Comparison of ENCODE assay signal across 24 mouse cellular contexts in the genomic region with DNA sequence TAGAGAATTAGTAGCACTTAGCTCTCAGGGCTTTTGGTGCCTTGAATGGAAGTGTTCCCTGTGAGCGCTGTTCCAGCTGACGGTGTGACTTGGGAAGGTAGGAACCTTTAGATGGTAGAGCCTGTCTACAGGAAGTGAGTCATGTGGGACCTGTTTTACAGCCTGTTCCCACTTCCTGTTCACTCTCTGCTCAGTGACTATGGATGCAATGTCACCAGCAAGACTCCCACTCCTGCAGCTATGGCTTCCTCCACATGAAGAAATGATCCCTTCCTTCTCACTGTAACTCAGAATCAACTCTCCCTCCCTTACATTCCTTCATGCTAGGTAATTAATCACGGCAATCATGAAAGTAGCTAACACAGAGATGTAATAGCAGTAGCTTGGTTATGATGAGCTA. TPM values are rescaled to one million over a fixed set of nuclear protein-coding genes. Genes with fewer than 3 reads are reported as not detected.
DNase-seq lines count a peak whose midpoint lies in the region; ATAC-seq and TF ChIP-seq lines count a peak whose summit lies in the region.
"Had no signal": no experiment of that assay in that cellular context is flagged by ENCODE, and none has a peak within 500 bp of the region (broad histone marks: within the 10 kb centered on the region; RNA-seq: fewer than 3 reads in every experiment).

No protein-coding gene starts in this region.

- TF ChIP-seq CTCF in CH12.LX (conservative IDR thresholded peaks at IDR 0.05 in 1 of 2, IDR thresholded peaks at IDR 0.05 in 1 of 2; ENCODE audit: low read depth in 2 of 2, low read length in 2 of 2): no peak
- TF ChIP-seq CTCF in embryonic fibroblast, embryonic 13.5 days (IDR thresholded peaks at IDR 0.05; ENCODE audit: borderline replicate concordance, insufficient read depth, low read length): no peak

- 76% methylated on average over 3 of the region's 3 CpGs for WGBS in kidney, embryonic 15.5 days
- 94% methylated on average over 3 of the region's 3 CpGs for WGBS in limb, embryonic 10.5 days

- H3K79me2 ChIP-seq in CH12.LX (replicated peaks; ENCODE audit: control insufficient read depth, extremely low read depth, insufficient read depth, poor library complexity, severe bottlenecking) (no peaks in the 10 kb centered on the region), myocyte (ENCODE audit: control insufficient read depth, insufficient read depth) (peaks cover 4% of the 10 kb centered on the region)

- 0 out of 2 replicates have a peak, but pooled peaks cover 6% of the 10 kb centered on the region for H3K4me1 ChIP-seq in kidney, embryonic 15.5 days
- H3K4me1 ChIP-seq in CH12.LX (ENCODE audit: control insufficient read depth in 1 of 2, insufficient read depth in 2 of 2): peaks cover 4 to 25% of the 10 kb centered on the region in 2 experiments
- peaks cover 22% of the 10 kb centered on the region for H3K4me1 ChIP-seq in embryonic fibroblast, embryonic 13.5 days (ENCODE audit: control insufficient read depth, insufficient read depth, low read length)
- H3K4me1 ChIP-seq in limb, embryonic 10.5 days: peaks cover 12% of the 10 kb centered on the region
- H3K4me1 ChIP-seq: embryonic facial prominence, embryonic 15.5 days; hindbrain, embryonic 15.5 days had no signal

- H3K27me3 ChIP-seq in kidney, embryonic 15.5 days: no peaks in the 10 kb centered on the region
- H3K27me3 ChIP-seq in CH12.LX (replicated peaks) (no peaks in the 10 kb centered on the region), myocyte (ENCODE audit: control insufficient read depth, insufficient read depth, insufficient read length) (no peaks in the 10 kb centered on the region)
- H3K27me3 ChIP-seq in limb, embryonic 10.5 days (ENCODE audit: low read depth, poor library complexity, severe bottlenecking): no peaks in the 10 kb centered on the region
- H3K27me3 ChIP-seq: embryonic facial prominence, embryonic 15.5 days; hindbrain, embryonic 15.5 days; limb, embryonic 13.5 days; liver, embryonic 12.5 days had no signal

- no peak overlapping the region for H3K4me3 ChIP-seq in kidney, embryonic 15.5 days (replicated peaks)
- H3K4me3 ChIP-seq in CH12.LX (replicated peaks in 1 of 3; ENCODE audit: low read depth in 2 of 3, low read length in 2 of 3, poor library complexity in 1 of 3): no peak overlapping the region
- no peak overlapping the region for H3K4me3 ChIP-seq in embryonic fibroblast, embryonic 13.5 days (ENCODE audit: insufficient read depth, low read length)
- no peak overlapping the region for H3K4me3 ChIP-seq in myocyte
- no peak overlapping the region for H3K4me3 ChIP-seq in limb, embryonic 10.5 days
- H3K4me3 ChIP-seq: embryonic facial prominence, embryonic 15.5 days; heart, embryonic 10.5 days; hindbrain, embryonic 15.5 days; limb, embryonic 13.5 days; liver, embryonic 12.5 days had no signal

- no peak overlapping the region for H3K9ac ChIP-seq in kidney, embryonic 15.5 days
- no peak overlapping the region for H3K9ac ChIP-seq in CH12.LX (ENCODE audit: insufficient read depth, low read depth)
- H3K9ac ChIP-seq: embryonic facial prominence, embryonic 15.5 days; hindbrain, embryonic 15.5 days; limb, embryonic 13.5 days; liver, embryonic 12.5 days had no signal

- H3ac ChIP-seq in myocyte (ENCODE audit: control insufficient read depth, insufficient read length): no peak overlapping the region

- H3K27ac ChIP-seq in kidney, embryonic 15.5 days: no peak overlapping the region
- H3K27ac ChIP-seq in CH12.LX (ENCODE audit: insufficient read depth, low read depth): no peak overlapping the region
- H3K27ac ChIP-seq in embryonic fibroblast, embryonic 13.5 days (ENCODE audit: insufficient read depth, low read length): peak overlapping the region; percentile 87
- no peak overlapping the region for H3K27ac ChIP-seq in limb, embryonic 10.5 days
- H3K27ac ChIP-seq: embryonic facial prominence, embryonic 15.5 days; heart, embryonic 10.5 days; hindbrain, embryonic 15.5 days; limb, embryonic 13.5 days; liver, embryonic 12.5 days had no signal

- no peak for TF ChIP-seq EP300 in CH12.LX (IDR thresholded peaks at IDR 0.05; ENCODE audit: low read length)

- H3K36me3 ChIP-seq in kidney, embryonic 15.5 days: no peaks in the 10 kb centered on the region
- H3K36me3 ChIP-seq in CH12.LX (replicated peaks in 1 of 2; ENCODE audit: control insufficient read depth in 1 of 2, insufficient read depth in 1 of 2, low read length in 1 of 2) (no peaks in the 10 kb centered on the region), myocyte (ENCODE audit: control insufficient read depth, insufficient read depth) (no peaks in the 10 kb centered on the region)
- no peaks in the 10 kb centered on the region for H3K36me3 ChIP-seq in limb, embryonic 10.5 days
- H3K36me3 ChIP-seq: embryonic facial prominence, embryonic 15.5 days; heart, embryonic 10.5 days; hindbrain, embryonic 15.5 days; limb, embryonic 13.5 days; liver, embryonic 12.5 days had no signal

- no peak for DNase-seq in kidney, postnatal 25 days
- DNase-seq in CH12.LX (ENCODE audit: extremely low read depth): peak; percentile 9
- no peak for DNase-seq in limb, embryonic 10.5 days (ENCODE audit: low spot score)
- no peak for DNase-seq in layer of hippocampus, adult 9-10 months (ENCODE audit: low spot score)
- DNase-seq: adrenal gland, postnatal 25 days; B cell, adult 2 months; cerebellum, adult 9-10 months; gastrocnemius, postnatal 36 days; kidney, postnatal 10 days; lung, adult 18-20 months; lung, postnatal 10 days; right cerebral cortex, adult 18-20 months; right cerebral cortex, postnatal 4 days; thymus, postnatal 36 days had no signal

- dilution Hi-C loops in CH12.LX (cut with MboI; ENCODE audit: extremely low pct_ligation_motif_present, extremely low pct_unique_long_range_greater_than_20kb, low sequenced_read_pairs): no loop called here

- no peaks in the 10 kb centered on the region for H3K9me3 ChIP-seq in kidney, embryonic 15.5 days (replicated peaks)
- H3K9me3 ChIP-seq in CH12.LX (replicated peaks; ENCODE audit: low read length): no peaks in the 10 kb centered on the region
- H3K9me3 ChIP-seq in limb, embryonic 10.5 days (replicated peaks): no peaks in the 10 kb centered on the region
- H3K9me3 ChIP-seq: embryonic facial prominence, embryonic 15.5 days; heart, embryonic 10.5 days; hindbrain, embryonic 15.5 days; limb, embryonic 13.5 days; liver, embryonic 12.5 days had no signal

- TF ChIP-seq RAD21 in CH12.LX (IDR thresholded peaks at IDR 0.05; ENCODE audit: low read depth, low read length): no peak

- TF ChIP-seq POLR2A in CH12.LX (IDR thresholded peaks at IDR 0.05; ENCODE audit: low read depth, low read length): no peak
- no peak for TF ChIP-seq POLR2A in embryonic fibroblast, embryonic 13.5 days (IDR thresholded peaks at IDR 0.05; ENCODE audit: low read depth, low read length)
- TF ChIP-seq POLR2A in myocyte (IDR thresholded peaks at IDR 0.05; ENCODE audit: insufficient read length, low read depth): no peak

- ATAC-seq in kidney, embryonic 15.5 days (replicated peaks; ENCODE audit: low FRiP score): peak; percentile 73
- ATAC-seq: forebrain, embryonic 16.5 days; liver, embryonic 12.5 days; midbrain, embryonic 16.5 days had no signal

- in situ Hi-C loops in CH12.LX (cut with MboI; ENCODE audit: low pct_ligation_motif_present, low pct_unique_long_range_greater_than_20kb, low sequenced_read_pairs): no loop called here

- H3K4me2 ChIP-seq in kidney, embryonic 15.5 days: no peak overlapping the region
- no peak overlapping the region for H3K4me2 ChIP-seq in CH12.LX (ENCODE audit: insufficient read depth, low read depth, poor library complexity, severe bottlenecking)
- H3K4me2 ChIP-seq in myocyte (ENCODE audit: low read depth): peak overlapping the region; percentile 40
- H3K4me2 ChIP-seq: embryonic facial prominence, embryonic 15.5 days; hindbrain, embryonic 15.5 days; limb, embryonic 13.5 days; liver, embryonic 12.5 days had no signal

TF ChIP-seq in CH12.LX, 34 proteins besides CTCF, POLR2A, EP300 and RAD21:
- TF ChIP-seq SIN3A (IDR thresholded peaks at IDR 0.05; ENCODE audit: low read length) (no peak), KAT2A (IDR thresholded peaks at IDR 0.05; ENCODE audit: insufficient replicate concordance, low read length) (no peak), POLR2AphosphoS2 (IDR thresholded peaks at IDR 0.05; ENCODE audit: low read depth, low read length) (no peak), HCFC1 (IDR thresholded peaks at IDR 0.05; ENCODE audit: low read depth, low read length) (peak; percentile 55; the same call in 1 of the 2 replicates), RCOR1 (conservative IDR thresholded peaks at IDR 0.05; ENCODE audit: low read depth, low read length) (no peak), BHLHE40 (IDR thresholded peaks at IDR 0.05; ENCODE audit: low read depth, low read length) (no peak), TCF12 (IDR thresholded peaks at IDR 0.05; ENCODE audit: low read depth, low read length) (no peak)

TF ChIP-seq in myocyte, 11 proteins besides CTCF, POLR2A, EP300 and RAD21:
- TF ChIP-seq TCF12 (IDR thresholded peaks at IDR 0.05; ENCODE audit: insufficient read depth, poor library complexity, severe bottlenecking) (no peak), MYOD1 (IDR thresholded peaks at IDR 0.05; ENCODE audit: control insufficient read depth in 1 of 3, insufficient read length in 2 of 3, low read depth in 2 of 3) (no peak), CEBPB (IDR thresholded peaks at IDR 0.05; ENCODE audit: insufficient read depth, poor library complexity, severe bottlenecking) (no peak), SRF (IDR thresholded peaks at IDR 0.05; ENCODE audit: control insufficient read depth, insufficient read length, low read depth) (no peak), MAX (IDR thresholded peaks at IDR 0.05; ENCODE audit: low read depth) (no peak), E2F4 (IDR thresholded peaks at IDR 0.05; ENCODE audit: insufficient read depth) (no peak), MYOG (IDR thresholded peaks at IDR 0.05; ENCODE audit: control insufficient read depth in 1 of 3, insufficient read depth in 1 of 3, insufficient read length in 2 of 3, low read depth in 2 of 3) (no peak), USF1 (IDR thresholded peaks at IDR 0.05; ENCODE audit: low read depth) (no peak), TCF3 (IDR thresholded peaks at IDR 0.05; ENCODE audit: insufficient read length, low read depth) (no peak)

RNA-seq across cellular contexts. Expression of a gene that starts 51.4 kb away (rescaled TPM):
- 2.3 and 2.4 TPM in 2 replicates for polyA plus RNA-seq in kidney, embryonic 15.5 days (2015; fragmentation: Nextera tagmentation; extraction: Ambion mirVana)
- total RNA-seq in CH12.LX (2012; rRNA removed): 0.08 and 0.13 TPM in 2 replicates
- total RNA-seq in CH12.LX (2014; rRNA removed): 0.32 and 0.39 TPM in 2 replicates
- 0.31 and 0.50 TPM in 2 replicates for polyA plus RNA-seq in CH12.LX (2012; ENCODE audit: insufficient read length, low read depth)
- 31.2 and 36.3 TPM in 2 replicates for polyA plus RNA-seq in embryonic fibroblast, embryonic 13.5 days (2011; ENCODE audit: insufficient read length, low read depth, missing spikeins)
- 2.0 TPM for polyA plus RNA-seq in myocyte (2012; fragmentation: generic; extraction: Trizol)
- 1.3 and 2.1 TPM in 2 replicates for polyA plus RNA-seq in limb, embryonic 10.5 days (2016; fragmentation: Nextera tagmentation; extraction: Ambion mirVana)
